Mouse (Mus musculus) adrenal gland, postnatal 36 days (tissue): Measurements from ENCODE around the gene Scarf2. TPM values are rescaled to one million over a fixed set of nuclear protein-coding genes. Genes with fewer than 3 reads are reported as not detected.
A peak's percentile ranks its signal among the peaks of the same experiment; 100 is the strongest.

Experiments used
- DNase-seq, 2 experiments: peaks; one replicate each; pipeline ENCODE4 v3.0.0; 2021; ENCODE audit warnings: mixed read lengths in 1 of 2
- total RNA-seq, 2 experiments: library from RNA; stranded (reverse); gene quantifications; 2 replicates each; pipeline ENCODE4 v1.2.3; 2021

Scarf2 gene
- total RNA-seq, 2 experiments from 2014 or later, result 8.6 to 11.6 TPM

DNA sequence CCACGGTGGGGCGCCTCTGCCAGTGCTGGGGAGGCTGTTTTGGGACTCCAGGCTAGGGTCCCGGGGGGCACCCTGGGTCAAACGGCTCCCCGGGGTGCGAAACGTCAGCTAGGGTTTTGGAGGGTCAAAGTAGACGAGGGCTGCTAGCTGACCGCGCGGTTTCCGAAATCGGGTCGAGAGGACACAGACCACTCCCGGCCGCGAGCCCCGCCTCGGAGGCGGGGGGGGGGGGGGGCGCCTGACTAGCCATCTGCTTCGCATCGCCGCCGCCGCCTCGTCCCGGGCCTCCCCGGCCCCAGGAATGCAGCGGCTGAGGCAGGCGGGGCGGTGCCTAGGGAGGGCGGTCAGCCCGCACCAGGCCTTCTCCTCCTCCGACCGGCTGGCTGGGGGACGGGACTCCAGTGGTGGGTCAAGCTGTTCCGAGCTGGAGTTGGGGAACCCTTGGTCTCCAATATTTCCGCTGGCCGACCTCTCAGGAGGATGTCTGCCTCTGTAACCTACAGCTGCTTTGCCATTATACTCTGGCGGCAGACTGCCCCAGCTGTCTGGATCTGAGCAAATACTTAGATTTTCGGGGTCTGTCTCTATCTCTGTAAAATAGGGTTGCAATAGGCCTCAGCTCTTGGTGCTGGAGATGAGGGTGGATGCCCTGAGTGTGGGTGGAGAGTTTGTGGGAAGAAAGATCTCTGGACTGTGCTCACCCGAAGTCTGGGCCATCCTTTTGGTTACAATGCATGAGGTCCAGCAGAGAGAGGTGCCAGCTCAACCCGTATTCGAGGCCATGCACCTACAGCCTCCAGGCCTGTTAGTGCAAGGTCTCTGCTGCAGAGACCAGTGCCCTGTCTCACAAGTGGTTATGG lies 1.5 kb downstream of the Scarf2 start:
- peak; percentile 44 to 57 for DNase-seq

DNA sequence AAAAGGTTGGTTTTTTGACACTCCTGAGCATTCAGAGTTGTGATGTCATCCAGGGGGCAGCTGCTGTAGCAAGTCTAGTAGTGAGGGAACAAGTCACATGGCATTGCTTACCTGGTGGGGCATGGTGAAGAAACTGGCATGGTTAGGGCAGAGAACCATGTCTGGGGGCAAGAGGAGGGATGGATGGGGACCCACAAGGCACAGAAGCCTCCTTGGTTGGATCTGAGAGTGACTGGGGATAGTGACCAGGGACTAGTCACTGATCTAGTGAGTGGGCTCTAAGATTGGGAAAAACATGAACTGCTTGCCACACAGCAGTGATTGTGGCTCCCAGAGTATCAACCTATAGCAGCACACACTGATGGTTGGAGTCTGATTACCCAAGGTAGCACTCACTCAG lies 2.5 kb downstream of the Scarf2 start:
- DNase-seq, result no peak

DNA sequence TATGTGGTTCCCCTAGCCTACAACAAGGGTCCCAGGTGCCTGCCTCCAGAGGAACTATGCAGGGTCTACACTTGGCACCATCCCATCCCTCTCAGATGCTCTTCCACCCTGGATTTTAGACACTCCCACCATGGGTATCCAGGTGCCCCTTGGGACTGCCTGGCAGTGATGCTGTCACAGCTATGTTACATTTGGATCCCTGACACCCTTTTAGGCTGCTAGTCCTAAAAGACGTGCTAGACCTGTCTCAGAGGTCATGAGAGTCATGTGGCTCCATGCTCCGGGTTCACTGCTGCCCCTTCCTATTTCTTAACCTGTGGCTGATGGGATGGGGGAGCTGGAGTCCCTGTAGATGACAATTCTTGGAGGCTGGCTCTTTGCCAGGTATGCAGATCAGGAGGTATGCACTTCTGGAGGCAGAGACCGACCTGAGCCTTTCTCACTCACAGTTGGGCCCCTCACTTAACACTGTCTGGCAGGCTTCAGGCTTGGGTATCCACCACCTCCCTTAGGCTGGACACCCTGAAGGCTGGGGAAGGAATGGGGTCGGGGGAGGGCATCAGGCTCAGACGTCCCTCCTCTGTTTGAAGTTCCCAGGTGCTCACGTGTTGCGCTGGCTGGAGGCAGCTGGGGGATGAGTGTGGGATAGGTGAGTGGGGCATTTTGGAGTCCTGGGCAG lies 4.8 kb downstream of the Scarf2 start:
- DNase-seq, result no peak

DNA sequence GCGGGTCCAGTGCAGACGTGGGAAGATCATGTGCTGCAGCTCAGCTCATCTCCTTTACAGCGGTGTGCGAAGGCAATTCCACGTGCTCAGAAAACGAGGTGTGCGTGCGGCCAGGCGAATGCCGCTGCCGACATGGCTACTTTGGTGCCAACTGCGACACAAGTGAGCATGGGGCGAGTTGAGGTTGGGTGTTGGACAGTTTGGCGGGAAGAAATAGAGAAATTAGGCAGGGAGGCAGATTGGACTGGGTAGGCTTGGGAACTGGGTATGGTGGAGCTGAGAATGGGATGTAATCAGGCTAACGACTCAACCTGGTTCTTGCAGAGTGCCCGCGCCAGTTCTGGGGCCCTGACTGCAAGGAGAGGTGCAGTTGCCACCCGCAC lies 5.4 kb downstream of the Scarf2 start:
- no peak for DNase-seq

DNA sequence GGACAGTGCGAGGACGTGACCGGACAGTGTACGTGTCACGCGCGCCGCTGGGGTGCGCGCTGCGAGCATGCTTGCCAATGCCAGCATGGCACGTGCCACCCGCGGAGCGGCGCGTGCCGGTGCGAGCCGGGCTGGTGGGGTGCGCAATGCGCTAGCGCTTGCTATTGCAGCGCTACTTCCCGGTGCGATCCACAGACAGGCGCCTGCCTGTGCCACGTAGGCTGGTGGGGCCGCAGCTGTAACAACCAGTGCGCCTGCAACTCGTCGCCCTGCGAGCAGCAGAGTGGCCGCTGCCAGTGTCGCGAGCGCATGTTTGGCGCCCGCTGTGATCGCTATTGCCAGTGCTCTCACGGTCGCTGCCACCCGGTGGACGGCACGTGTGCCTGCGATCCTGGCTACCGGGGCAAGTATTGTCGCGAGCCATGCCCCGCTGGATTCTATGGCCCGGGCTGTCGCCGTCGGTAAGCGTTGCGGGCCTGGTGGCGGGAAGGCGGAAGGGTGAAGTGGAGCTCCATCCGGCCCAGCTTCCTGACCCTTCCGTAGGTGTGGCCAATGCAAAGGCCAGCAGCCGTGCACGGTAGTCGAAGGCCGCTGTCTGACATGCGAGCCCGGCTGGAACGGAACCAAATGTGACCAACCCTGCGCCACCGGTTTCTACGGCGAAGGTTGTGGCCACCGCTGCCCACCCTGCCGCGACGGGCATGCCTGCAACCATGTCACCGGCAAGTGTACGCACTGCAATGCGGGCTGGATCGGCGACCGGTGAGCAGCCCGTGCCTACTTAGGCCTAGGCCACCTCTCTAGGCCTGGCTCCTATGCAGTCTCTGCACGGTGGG lies 6.0 kb downstream of the Scarf2 start:
- DNase-seq, result peak; percentile 58

DNA sequence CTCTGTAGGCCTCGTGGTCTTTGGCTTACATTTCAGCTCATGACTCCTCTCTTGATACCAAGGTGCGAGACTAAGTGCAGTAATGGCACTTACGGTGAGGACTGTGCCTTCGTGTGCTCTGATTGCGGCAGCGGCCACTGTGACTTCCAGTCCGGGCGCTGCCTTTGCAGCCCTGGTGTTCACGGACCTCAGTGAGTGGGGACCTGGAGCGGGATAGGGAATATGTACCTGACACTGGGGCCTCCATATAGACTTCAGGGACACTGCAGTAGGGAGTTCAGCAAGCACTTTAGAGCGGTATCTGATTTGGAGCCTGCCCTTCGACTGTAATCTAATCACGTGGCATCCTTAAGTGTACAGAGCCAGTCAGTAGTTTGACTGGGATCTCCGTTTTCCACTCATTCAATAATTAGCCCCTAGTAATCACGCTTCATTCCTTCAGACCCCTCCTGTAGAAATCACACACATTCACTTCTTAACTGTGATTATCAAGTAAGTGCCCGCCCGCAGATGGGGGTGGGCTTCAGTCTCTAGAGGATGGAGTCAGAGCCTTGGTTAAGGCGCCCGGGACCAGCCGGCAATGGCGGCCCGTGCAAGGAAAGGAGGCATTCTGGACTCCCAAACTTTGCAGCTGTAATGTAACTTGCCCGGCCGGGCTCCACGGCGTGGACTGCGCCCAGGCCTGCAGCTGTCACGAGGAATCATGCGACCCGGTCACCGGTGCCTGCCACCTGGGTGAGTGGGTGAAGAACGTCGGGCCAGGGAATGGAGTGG lies 6.8 kb downstream of the Scarf2 start:
- no peak for DNase-seq

DNA sequence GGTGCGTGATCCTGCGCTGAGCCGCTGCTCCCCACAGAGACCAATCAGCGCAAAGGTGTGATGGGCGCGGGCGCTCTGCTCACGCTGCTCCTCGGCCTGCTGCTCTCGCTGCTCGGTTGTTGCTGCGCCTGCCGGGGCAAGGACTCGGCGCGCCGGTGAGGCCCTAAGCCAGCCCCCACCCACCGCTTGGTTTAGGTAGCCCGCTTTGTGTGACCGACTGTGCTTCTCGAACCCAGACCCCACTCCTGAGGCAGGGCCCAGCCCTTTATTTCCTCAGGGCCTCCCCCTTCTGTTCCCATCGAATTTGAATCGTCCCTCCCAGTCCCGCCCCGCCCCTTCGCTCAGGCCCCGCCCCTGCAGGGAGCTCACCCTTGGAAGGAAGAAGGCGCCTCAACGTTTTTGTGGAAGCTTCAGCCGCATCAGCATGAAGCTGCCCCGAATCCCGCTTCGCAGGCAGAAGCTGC lies 7.4 kb downstream of the Scarf2 start:
- peak; percentile 41 to 58 for DNase-seq

DNA sequence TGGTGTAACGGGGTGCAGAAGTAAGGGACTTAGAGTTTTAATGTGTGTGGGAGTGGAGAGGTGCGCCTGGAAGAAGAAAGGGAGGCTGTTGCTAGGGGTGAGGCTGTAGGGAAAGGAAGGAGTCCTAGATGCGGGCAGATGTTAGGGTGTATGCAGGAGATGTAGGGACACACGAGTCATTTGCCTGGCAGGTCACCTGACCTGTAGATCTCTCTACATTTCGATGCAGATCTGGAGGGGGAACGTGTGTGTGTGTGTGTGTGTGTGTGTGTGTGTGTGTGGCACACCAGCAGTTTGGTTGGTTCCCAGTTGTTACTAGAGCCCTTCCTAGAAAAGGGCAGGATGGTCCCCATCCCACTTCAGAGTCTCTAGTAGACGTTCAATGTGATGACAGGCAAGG lies 7.9 kb downstream of the Scarf2 start:
- DNase-seq, result no peak

DNA sequence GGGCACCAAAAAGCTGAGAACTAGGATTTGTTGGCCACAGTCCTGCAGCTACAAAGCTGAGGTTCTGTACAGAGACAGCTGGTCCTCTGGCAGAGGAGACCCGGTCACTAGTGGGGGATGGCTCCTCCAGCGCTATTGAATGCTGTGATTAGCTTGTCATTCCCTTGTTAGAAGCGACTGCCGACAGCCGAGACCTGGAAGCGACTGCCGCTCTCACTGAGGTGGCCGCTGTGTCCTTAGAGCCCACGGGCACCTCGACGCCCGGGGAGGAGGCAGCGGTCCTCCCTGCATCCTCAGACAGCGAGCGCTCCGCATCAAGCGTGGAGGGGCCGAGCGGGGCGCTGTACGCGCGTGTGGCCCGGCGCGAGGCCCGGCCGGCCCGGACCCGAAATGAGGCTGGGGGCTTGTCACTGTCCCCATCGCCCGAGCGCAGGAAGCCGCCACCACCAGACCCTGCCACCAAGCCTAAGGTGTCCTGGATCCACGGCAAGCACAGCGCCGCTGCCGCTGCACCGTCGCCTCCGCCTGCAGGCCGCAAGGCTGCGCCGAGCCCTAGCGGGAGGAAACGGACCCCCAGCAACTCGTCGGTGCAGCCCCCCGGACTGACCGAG lies 9.6 kb downstream of the Scarf2 start:
- DNase-seq, result peak; percentile 13 to 24

DNA sequence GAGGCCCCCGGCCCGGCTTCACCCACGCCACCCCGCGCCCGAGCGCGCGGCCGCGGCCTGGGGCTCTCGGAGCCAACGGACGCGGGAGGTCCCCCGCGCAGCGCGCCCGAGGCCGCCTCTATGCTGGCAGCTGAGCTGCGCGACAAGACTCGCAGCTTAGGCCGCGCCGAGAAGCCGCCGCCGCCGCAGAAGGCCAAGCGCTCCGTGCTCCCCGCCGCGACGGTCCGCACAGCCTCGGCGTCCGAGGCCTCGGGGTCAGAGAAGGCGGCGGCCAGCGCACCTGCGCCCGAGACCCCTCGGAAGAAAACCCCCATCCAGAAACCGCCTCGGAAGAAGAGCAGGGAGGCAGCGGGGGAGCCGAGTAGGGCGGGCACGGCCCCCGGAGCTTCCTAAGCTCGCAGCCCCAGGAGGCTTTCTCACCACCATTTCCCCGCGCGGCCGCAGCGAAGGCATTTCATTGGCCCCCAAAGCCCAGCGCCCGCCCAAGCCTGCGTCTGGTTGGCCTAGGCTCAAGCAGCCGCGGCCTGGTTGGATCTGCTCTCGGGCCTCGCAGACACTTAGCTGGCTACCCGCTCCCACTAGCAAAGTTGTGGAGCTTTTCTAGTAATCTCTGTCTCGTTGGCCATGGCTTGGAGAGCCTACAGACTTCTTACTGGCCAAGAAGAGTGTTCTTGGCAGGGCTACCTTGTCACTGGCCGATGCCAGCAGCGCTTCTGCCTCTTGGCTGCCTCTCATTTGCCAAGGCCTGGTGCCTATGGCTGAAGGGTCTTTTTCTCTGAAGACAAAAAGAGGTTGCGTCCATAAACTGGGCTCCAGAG lies 10.3 kb downstream of the Scarf2 start:
- peak; percentile 93 to 94 for DNase-seq

DNA sequence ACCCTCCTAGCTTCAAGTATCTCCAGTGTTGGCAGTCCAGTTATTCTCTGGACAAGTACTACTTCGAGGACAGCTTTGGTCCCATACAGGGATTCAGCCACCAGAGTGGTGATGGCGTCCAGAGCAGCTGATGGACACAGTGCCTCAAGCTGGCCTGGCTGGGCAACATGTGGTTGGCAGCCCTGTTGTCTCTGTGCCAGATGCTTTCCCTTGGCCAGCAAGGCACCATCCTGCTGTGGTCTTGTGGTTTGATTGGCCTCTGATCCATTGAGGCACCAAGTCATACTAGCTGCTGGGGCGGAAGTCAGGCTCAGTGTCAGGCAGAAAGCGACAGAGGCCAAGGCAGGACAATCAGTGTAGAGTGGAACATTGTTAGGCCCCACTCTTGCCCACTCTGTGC lies 12.0 kb downstream of the Scarf2 start:
- no peak for DNase-seq

DNA sequence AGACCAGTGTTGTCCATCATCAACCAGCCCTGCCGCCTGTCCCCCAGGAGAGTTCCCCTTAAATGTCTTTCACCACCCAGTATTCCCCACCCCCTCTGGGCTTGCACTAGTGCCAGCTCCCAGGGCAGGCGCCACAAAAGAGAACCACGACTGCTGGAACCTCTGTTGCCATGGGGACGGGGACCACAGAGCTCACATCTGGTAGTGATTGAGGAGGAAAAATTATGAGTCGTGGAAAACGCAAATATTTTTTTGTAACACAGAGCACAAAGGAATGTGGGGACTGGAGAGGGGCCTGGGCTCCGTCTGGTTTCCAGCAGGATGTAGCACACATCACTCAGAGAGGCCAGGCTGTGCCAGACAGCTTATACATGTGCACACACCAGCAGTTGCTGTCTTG lies 12.6 kb downstream of the Scarf2 start:
- DNase-seq, result no peak

DNA sequence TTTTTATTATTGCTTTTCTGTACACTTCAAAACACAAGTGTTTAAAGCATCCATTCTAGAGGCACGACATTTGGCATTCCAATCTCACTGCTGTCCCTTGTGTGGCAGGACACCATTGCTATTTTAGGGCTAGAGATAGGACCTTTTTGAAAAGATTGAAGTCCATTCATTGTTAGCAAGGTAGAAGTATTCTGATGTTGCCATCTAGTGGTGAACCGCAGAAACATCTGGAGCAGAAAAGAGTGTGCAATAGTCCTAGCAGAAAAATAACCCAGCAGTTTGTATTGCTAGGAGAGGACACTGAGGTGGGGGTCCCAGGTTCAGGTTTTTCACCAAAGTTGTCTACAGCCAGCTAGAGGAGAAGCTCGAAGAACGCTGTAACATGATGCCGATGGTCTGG lies 15.0 kb downstream of the Scarf2 start:
- peak in 1 of 2 experiments; percentile 38 for DNase-seq

DNA sequence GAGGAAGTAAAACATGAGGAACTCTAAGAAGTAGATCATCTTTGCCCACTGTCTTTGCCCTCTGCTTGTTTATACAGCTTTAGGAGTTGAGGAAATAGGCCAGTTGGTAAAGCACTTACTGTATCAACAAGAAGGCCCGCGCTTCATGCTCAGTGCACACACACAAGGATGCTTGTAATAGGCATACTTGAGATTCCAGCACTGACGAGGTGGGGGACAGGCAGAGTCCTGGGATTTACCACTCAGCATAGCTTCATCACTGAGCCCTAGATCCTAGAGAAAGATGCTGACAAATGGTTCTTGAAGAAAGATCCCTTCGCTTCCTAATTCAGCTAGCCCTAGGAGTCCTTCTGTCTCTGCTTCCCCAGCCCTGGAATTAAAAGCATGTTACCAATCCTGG lies 16.1 kb downstream of the Scarf2 start:
- no peak for DNase-seq

DNA sequence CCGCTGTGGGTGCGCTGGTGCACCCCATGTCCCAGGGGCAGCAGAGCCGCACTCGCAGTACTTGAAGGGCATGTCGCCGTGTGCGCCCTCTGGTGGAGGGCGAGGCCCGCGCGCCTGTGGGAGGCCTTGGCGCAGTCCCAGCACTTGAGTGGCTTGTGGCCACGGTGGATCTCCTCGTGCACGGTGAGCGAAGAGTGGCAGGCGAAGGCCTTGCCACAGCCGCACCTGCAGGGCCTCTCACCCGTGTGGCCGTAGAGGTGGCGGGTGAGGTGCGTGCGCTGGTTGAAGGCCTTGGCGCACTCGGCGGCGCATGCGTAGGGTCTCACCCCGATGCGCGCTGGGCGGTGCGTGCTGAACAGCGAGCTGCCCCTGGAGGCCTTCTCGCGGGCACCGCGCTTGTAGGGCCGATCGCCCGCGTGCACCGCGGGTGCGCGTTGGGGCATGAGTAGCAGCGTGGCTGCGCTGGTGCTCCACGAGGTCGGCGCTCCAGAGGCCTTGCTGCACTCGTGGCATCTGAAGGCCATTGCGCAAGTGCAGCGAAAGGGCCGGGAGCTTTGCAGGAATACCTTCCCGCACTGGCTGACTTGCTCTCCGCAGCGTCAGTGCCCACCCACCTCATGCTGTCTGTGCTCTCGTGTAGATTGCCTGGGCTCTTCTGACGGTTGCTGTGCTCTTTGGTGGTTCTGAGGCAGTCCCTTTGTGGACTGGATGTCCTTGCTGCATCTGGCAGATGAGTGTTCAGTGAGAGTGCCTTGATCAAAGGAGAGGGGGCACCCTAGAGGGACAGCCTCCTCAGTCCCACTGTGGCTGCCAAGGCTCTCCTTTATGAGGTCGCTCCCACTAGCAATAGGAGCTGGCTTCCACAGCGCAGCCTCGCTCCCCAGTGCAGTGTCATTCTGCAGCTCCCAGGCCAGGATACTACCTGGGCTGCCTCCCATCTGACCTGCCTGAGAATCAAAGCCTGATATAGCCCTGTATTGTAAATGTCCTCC lies 18.6 kb downstream of the Scarf2 start:
- peak; percentile 69 to 79 for DNase-seq

DNA sequence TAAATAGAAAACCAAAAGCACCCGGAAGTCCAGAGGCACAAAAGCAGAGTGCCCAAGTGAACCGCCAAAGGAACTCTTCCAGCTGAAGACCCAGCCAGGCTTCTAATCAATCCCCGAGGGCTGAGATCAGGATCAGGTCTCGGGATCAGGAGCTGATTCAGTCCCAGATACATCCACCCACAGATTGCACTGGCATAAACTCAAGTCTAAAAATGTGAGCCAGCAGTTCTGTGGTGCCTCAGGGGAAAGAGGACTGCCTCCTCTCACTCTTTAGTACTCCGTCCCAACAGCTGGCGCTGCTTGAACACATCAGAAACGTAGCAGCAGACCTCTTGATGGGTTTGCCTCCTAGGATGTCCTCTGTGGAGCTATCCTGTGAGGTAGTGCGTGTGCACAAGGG lies 19.4 kb downstream of the Scarf2 start:
- DNase-seq, result no peak

DNA sequence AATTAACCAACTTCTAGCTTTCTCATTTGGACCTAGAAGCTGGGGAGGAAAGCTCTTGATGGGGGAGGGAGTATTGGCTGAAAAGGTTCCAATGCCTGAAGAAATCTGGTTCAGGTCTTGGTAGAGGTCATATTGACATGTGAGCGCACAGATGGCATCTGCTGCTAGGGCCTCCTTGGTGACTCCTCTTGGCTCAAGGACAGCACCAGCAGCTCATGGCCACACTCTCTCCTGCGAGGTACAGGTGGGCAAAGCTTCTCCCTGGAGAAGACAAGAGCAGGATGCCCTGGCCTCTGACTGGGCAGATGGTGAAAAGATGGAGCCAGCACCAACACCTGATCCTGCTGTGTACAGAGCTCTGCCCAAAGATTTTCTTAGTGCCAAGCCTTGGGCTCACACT lies 29.4 kb downstream of the Scarf2 start:
- DNase-seq, result no peak

DNA sequence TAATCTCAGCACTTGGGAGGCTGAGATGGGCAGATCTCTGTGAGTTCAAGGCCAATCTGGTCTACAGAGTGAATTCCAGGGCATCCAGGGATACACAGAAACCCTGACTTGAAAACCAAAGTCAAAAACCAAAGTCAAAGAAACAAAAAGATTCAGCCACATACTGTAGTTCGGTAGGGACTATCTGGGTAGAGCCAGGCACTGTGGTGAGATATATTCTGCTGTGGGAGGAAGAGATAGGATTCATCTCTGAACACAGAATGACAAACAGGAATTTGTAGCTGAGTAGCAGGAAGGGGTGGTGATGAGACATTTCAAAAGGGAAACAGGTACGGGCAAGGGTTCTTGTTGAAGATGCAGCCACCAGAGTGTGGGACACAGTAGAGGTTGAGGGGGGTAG lies 31.1 kb downstream of the Scarf2 start:
- DNase-seq, result no peak

DNA sequence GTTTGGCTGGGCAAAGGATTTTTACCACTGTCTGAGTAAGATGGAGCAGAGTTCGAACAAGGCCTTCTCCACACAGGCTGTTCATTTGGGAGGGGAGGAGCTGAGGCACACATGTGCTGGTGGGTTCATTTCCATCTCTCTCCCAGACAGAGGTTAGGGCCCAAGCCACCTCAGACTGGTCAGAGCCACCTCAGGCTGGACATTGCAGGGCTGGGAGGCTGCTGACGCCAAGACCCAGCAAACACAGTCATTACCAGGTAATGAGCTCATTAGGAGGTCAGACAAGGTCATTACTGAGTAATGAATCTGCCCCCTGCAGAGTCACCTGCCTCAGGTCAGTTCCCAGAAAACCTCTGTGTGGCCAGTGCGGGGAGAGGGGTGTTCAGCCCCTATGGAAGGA lies 31.8 kb downstream of the Scarf2 start:
- no peak for DNase-seq
